ENCODE assay signal across 9 mouse cellular contexts in the genomic region with DNA sequence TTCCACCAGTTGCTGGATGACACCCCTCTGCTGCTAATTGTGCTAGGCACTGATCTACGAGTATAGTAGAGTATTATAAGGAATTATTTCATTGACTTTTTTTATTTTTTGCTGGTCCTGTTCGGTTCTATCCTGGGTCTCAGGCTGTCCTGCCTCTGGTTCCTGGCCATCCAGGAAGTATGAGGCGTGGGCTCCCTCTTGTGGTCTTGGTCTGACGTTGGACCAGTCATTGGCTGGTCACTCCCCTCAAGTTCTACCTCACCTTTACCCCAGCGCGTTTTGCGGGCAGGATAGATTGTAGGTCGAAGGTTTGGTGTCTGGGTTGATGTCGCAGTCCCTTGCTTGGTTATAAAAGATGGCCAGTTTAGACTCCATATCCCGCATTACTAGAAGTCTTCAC. TPM values are rescaled to one million over a fixed set of nuclear protein-coding genes. Genes with fewer than 3 reads are reported as not detected.
A peak's percentile ranks its signal among the peaks of the same experiment; 100 is the strongest.
DNase-seq lines count a peak whose midpoint lies in the region; ATAC-seq and TF ChIP-seq lines count a peak whose summit lies in the region.
"Had no signal": no experiment of that assay in that cellular context is flagged by ENCODE, and none has a peak within 500 bp of the region (broad histone marks: within the 10 kb centered on the region; RNA-seq: fewer than 3 reads in every experiment).

No protein-coding gene starts in this region.

- H3K79me2 ChIP-seq in myocyte (ENCODE audit: control insufficient read depth, insufficient read depth), result no peaks in the 10 kb centered on the region

- no peak overlapping the region for H3ac ChIP-seq in myocyte (ENCODE audit: control insufficient read depth, insufficient read length)

- no peaks in the 10 kb centered on the region for H3K36me3 ChIP-seq in liver, embryonic 12.5 days
- no peaks in the 10 kb centered on the region for H3K36me3 ChIP-seq in myocyte (ENCODE audit: control insufficient read depth, insufficient read depth)
- H3K36me3 ChIP-seq in hindbrain, embryonic 13.5 days, result no peaks in the 10 kb centered on the region
- H3K36me3 ChIP-seq: midbrain, embryonic 12.5 days had no signal

- DNase-seq in adrenal gland, adult (ENCODE audit: inconsistent age in 2 of 2, low spot score in 1 of 2), result peak; percentile 23 to 54
- DNase-seq in adrenal gland, adult 18-20 months (ENCODE audit: low spot score in 2 of 2), result no peak
- DNase-seq in liver, result peak; percentile 12
- DNase-seq in induced T-regulatory cell, adult 2 months (ENCODE audit: low read depth), result peak; percentile 4
- DNase-seq in urinary bladder, postnatal 4 days (ENCODE audit: low spot score in 2 of 2), result no peak

- ATAC-seq in liver, embryonic 12.5 days, result no peak
- no peak for ATAC-seq in hindbrain, embryonic 13.5 days (ENCODE audit: low FRiP score)

- no peak overlapping the region for H3K27ac ChIP-seq in liver, embryonic 12.5 days
- H3K27ac ChIP-seq in hindbrain, embryonic 13.5 days, result no peak overlapping the region
- H3K27ac ChIP-seq: midbrain, embryonic 12.5 days had no signal

- H3K27me3 ChIP-seq in liver, embryonic 12.5 days (replicated peaks), result peaks cover 34% of the 10 kb centered on the region; the same call in 1 of the 2 replicates
- no peaks in the 10 kb centered on the region for H3K27me3 ChIP-seq in myocyte (ENCODE audit: control insufficient read depth, insufficient read depth, insufficient read length)
- H3K27me3 ChIP-seq in hindbrain, embryonic 13.5 days, result peaks cover 62% of the 10 kb centered on the region

- H3K9me3 ChIP-seq in liver, embryonic 12.5 days (replicated peaks), result no peaks in the 10 kb centered on the region
- no peaks in the 10 kb centered on the region for H3K9me3 ChIP-seq in hindbrain, embryonic 13.5 days
- H3K9me3 ChIP-seq: midbrain, embryonic 12.5 days had no signal

- no peak for TF ChIP-seq POLR2A in myocyte (IDR thresholded peaks at IDR 0.05; ENCODE audit: insufficient read length, low read depth)

- no peak overlapping the region for H3K9ac ChIP-seq in liver, embryonic 12.5 days
- H3K9ac ChIP-seq in hindbrain, embryonic 13.5 days, result no peak overlapping the region
- H3K9ac ChIP-seq: midbrain, embryonic 12.5 days had no signal

- no peak overlapping the region for H3K4me3 ChIP-seq in liver, embryonic 12.5 days
- no peak overlapping the region for H3K4me3 ChIP-seq in myocyte
- H3K4me3 ChIP-seq in hindbrain, embryonic 13.5 days, result no peak overlapping the region
- H3K4me3 ChIP-seq: midbrain, embryonic 12.5 days had no signal

- no peak overlapping the region for H3K4me2 ChIP-seq in liver, embryonic 12.5 days
- H3K4me2 ChIP-seq in myocyte (ENCODE audit: low read depth), result peak overlapping the region; percentile 6
- no peak overlapping the region for H3K4me2 ChIP-seq in hindbrain, embryonic 13.5 days
- H3K4me2 ChIP-seq: midbrain, embryonic 12.5 days had no signal

- no peaks in the 10 kb centered on the region for H3K4me1 ChIP-seq in liver, embryonic 12.5 days
- H3K4me1 ChIP-seq in hindbrain, embryonic 13.5 days (replicated peaks), result no peaks in the 10 kb centered on the region
- H3K4me1 ChIP-seq: midbrain, embryonic 12.5 days had no signal

- 21% methylated on average over 10 of the region's 10 CpGs for WGBS in liver, embryonic 12.5 days (ENCODE audit: insufficient replicate concordance)
- 46% methylated on average over 10 of the region's 10 CpGs for WGBS in hindbrain, embryonic 13.5 days

TF ChIP-seq in myocyte, 11 proteins besides CTCF, POLR2A, EP300 and RAD21:
- no peak for TF ChIP-seq MYOD1 (IDR thresholded peaks at IDR 0.05; ENCODE audit: control insufficient read depth in 1 of 3, insufficient read length in 2 of 3, low read depth in 2 of 3)
- TF ChIP-seq TCF12 (IDR thresholded peaks at IDR 0.05; ENCODE audit: insufficient read depth, poor library complexity, severe bottlenecking), result no peak
- no peak for TF ChIP-seq MYOG (IDR thresholded peaks at IDR 0.05; ENCODE audit: control insufficient read depth in 1 of 3, insufficient read depth in 1 of 3, insufficient read length in 2 of 3, low read depth in 2 of 3)
- no peak for TF ChIP-seq CEBPB (IDR thresholded peaks at IDR 0.05; ENCODE audit: insufficient read depth, poor library complexity, severe bottlenecking)
- TF ChIP-seq SRF (IDR thresholded peaks at IDR 0.05; ENCODE audit: control insufficient read depth, insufficient read length, low read depth), result no peak
- no peak for TF ChIP-seq MAX (IDR thresholded peaks at IDR 0.05; ENCODE audit: low read depth)
- no peak for TF ChIP-seq TCF3 (IDR thresholded peaks at IDR 0.05; ENCODE audit: insufficient read length, low read depth)
- no peak for TF ChIP-seq E2F4 (IDR thresholded peaks at IDR 0.05; ENCODE audit: insufficient read depth)
- no peak for TF ChIP-seq USF1 (IDR thresholded peaks at IDR 0.05; ENCODE audit: low read depth)
- no peak for TF ChIP-seq POLR2AphosphoS2 (IDR thresholded peaks at IDR 0.05; ENCODE audit: insufficient read length, low read depth)
- TF ChIP-seq REST (IDR thresholded peaks at IDR 0.05; ENCODE audit: insufficient read depth, insufficient read length), result no peak

RNA-seq across cellular contexts. Expression of a gene that starts 10.6 kb away (rescaled TPM):
- total RNA-seq in adrenal gland, adult 18-20 months (2021), result 10 to 100 TPM; 51.9 to 61.2 TPM
- 21.4 and 21.9 TPM in 2 replicates for polyA plus RNA-seq in liver, embryonic 12.5 days (2016; fragmentation: Nextera tagmentation; extraction: Ambion mirVana)
- 6.0 TPM for polyA plus RNA-seq in myocyte (2012; fragmentation: generic; extraction: Trizol)
- 31.3 and 32.1 TPM in 2 replicates for polyA plus RNA-seq in hindbrain, embryonic 13.5 days (2015; fragmentation: Nextera tagmentation; extraction: Ambion mirVana)

Comparison
In these comparisons a context has a peak if more than half of its experiments do, and no peak if none do; other contexts are left out.
1. DNase-seq: peak in adrenal gland, adult (2 of 2), liver (single experiment) and induced T-regulatory cell, adult 2 months (single experiment); none in adrenal gland, adult 18-20 months (0 of 2) and urinary bladder, postnatal 4 days (0 of 2).